Mouse (Mus musculus) cerebellum, adult 18-20 months (tissue): ENCODE measurements around the gene C2cd4c.

Experiments
- DNase-seq, 2 experiments: peaks; one replicate each; pipeline ENCODE4 v3.0.0; 2021

C2cd4c gene

DNA sequence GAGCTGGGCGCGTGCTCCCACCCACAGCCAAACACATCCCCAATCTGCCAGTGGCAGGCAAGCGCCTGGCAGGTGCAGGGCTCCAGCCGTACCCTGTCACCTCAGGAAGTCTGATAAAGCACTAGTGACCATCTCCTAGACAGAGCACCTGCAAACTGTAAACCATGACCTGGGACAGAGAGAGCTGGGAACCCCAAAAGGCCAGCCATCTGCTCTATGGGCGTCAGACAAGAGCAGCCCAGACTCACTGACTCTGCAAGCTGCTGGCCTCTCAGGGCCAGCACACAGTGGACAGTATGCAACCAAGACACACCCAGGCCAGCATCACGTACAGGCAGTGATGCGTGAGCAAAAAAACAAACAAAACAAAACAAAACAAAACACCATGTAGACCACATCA lies 34.9 kb downstream of the C2cd4c start:
- no peak for DNase-seq

DNA sequence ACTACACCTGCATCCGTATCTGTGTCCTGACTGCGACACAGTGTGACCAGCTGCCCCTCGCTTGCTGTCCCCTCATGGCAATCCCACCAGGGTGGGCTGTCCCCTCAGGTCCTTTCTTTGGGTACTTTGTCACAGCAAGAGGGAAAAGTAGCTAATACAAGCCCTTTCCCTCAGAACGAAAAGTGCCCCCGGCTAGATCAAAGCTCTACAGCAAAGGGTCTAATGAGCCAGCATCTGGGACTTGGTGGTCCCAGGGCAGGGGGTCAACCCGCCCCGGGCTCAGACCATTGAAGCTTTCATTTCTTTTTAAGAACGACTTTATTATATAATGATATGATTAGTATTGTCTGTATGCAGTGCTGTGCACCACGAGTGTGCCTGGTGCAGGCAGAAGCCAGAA lies 35.5 kb downstream of the C2cd4c start:
- DNase-seq, result no peak

- DNase-seq, result no peak
Measured at GRCm38 (mm10) chr10:79577376-79577775, 36.4 kb downstream of the C2cd4c start.

GRCm38 (mm10) chr10:79575754-79576153 lies 38.1 kb downstream of the C2cd4c start:
- DNase-seq, result no peak

DNA sequence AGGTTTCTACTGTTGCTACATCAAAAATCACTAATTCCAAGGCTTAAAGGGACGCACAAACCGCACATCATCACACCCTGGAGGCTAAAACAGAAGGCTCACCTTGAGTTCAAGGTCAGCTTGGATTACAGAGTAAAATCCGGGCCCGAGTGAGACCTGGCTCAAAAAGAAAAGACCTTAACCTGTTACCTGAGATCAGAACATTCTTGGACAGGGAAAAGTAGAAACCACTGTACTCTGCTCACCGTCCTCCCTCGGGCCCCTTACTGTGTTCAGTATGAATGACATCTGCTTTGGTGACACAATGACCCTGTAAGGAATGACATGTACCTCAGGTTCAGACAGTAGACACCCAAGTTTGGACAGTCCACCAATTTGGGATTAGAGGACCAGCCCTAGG lies 39.0 kb downstream of the C2cd4c start:
- DNase-seq, result no peak

DNA sequence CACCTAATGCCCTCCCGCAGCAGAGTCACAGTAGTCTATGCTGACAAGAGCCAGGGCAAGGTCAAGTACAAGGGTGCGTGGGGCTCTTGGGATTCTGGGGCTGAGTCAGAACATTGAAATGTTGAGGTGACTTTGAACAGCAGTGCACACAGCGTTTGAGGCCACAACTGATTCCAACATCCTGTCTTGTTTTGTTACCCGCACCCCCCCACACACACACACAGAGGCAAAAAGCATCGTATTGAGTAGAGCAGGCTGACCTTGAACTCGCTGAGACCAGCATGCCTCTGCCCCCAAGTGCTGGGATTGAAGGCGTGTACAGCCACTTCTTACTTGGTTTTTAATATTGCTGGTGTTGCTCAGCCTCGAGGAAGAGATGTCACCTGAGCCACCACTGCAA lies 39.5 kb downstream of the C2cd4c start:
- no peak for DNase-seq

DNA sequence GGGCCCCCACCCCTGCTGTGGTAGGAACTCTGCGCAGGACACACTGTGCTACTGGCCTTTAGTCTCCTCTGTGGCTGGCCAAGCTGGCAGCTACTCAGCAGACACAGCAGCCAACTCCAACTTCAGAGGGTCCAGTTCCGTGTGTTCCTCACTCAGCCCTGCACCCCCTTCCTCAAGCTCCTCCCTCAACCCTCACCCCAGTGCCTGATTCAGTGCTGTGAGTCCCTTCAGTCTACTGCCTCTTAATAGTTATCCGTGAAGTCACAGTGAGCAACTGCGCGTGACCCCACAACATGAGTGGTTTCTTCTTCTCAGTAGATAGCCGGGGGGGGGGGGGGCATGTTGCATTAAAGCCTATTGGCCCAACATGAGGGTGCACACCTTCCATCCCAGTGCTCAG lies 40.2 kb downstream of the C2cd4c start:
- no peak for DNase-seq

GRCm38 (mm10) chr10:79571314-79571713 lies 42.5 kb downstream of the C2cd4c start:
- DNase-seq, result no peak

GRCm38 (mm10) chr10:79569921-79570320 lies 43.9 kb downstream of the C2cd4c start:
- no peak for DNase-seq

- no peak for DNase-seq
Measured at GRCm38 (mm10) chr10:79559716-79560115, 54.1 kb downstream of the C2cd4c start.

DNA sequence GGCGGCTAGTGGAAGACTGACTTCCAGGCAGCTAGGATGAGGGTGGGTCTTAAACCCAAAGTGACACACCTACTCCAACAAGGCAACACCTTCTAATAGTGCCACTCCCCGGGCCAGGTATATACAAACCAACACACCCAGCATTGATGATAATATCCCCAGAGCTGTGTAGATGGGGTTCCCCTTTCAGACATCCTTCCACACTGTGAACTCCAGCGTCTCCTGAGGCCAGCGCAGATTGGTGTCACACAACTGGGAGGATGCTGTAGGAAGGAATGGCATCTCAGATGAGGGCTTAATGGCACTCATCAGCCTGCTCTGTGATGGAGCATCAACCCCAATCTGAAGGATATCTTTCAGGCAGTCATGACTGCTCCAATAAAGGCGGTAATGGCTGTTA lies 56.3 kb downstream of the C2cd4c start:
- DNase-seq, result no peak

- no peak for DNase-seq
Measured at GRCm38 (mm10) chr10:79556951-79557350, 56.9 kb downstream of the C2cd4c start.
